ENCODE assay signal across 14 mouse cellular contexts in the genomic region with DNA sequence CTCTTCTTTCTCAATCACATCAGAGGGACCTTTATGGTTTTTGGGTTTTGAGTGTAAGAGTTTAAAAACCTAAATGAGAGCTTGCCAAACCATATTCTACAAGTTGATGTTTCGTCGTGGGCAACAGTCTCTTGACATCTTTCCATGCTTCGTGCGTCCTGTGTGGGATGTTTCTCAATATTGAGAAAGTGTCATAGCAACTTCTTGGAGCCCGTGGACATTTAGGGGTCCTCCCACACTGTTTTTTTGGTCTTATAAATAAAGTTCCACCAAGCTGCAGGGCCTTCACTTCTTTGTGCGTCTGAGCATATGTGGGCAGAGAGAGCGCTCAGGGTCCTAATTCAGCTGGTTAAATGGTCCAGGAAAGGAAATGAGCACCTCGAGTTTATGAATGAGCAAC.
"Had no signal": no experiment of that assay in that cellular context is flagged by ENCODE, and none has a peak within 500 bp of the region (broad histone marks: within the 10 kb centered on the region; RNA-seq: fewer than 3 reads in every experiment).

No protein-coding gene starts in this region.

- ATAC-seq: midbrain, embryonic 13.5 days; midbrain, embryonic 15.5 days had no signal

- DNase-seq: lung, adult 18-20 months; lung, embryonic 14.5 days; lung, postnatal 14 days; lung, postnatal 4 days; retina, postnatal 1 day; right cerebral cortex, adult 18-20 months; right cerebral cortex, postnatal 25 days; right cerebral cortex, postnatal 4 days; spleen, adult 18-20 months; thymus, adult 18-20 months; thymus, postnatal 14 days; thymus, postnatal 36 days had no signal
